Mouse (Mus musculus) kidney, adult 18-20 months (tissue): ENCODE results near the gene Klhl42.
A peak's percentile ranks its signal among the peaks of the same experiment; 100 is the strongest.

Experiments
- DNase-seq: peaks from one replicate; pipeline ENCODE4 v3.0.0; 2021

The Klhl42 gene

DNA sequence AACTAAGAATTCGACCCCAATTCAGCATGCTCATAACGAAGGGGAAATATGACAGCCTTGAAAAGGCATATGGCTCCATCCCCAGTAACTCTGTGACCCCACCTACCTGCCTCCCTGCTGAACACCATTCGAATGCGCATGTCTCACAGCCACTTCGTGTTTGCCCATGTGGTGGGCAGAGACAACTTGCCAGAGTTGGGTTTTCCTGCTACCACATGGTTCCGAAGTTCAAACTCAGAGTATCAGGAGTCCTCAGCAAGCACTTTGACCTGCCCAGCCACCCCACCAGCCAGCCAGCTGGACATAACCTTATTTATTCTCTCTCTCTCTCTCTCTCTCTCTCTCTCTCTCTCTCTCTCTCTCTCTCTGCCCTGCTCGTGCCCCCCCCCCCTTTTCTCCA lies 3.4 kb upstream of the Klhl42 start:
- DNase-seq = peak; percentile 56

DNA sequence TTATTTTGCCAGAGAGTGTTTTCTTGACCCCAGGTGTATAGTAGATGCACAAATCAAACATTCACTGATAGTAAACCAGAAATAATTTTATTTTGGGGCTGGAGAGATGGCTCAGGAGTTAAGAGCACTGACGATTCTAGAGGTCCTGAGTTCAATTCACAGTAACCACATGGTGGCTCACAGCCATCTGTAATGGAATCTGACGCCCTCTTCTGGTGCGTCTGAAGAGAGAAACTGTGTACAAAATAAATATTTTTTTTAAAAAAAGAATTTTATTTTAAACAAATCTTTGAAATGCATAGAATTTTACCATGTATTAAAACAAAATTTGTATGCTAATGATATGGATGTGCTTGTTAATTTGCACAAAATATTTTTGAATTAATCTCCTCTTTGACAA lies 2.7 kb upstream of the Klhl42 start:
- no peak for DNase-seq

DNA sequence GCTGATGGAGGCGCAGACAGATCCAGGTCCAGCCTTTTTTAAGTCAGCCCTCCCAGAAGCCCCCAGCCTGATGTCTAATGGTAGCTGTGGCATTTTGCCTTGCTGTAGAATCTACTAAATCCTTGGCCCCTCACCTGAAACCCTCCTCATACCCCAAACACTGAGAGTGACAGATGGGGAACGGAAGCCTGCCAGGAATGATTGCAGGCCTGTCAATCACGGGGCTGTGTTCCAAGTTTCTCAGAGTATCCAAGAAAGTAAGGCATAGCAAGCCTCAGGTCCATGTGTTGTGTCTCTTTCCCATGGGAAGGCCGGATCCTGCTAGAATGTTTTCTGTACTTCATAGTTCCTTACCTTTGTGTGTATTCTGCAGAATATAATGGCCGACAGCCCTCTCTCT lies 988 bp upstream of the Klhl42 start:
- DNase-seq = no peak

- peak; percentile 59 for DNase-seq
Observed at GRCm38 (mm10) chr6:147092136-147092535, 957 bp downstream of the Klhl42 start.

DNA sequence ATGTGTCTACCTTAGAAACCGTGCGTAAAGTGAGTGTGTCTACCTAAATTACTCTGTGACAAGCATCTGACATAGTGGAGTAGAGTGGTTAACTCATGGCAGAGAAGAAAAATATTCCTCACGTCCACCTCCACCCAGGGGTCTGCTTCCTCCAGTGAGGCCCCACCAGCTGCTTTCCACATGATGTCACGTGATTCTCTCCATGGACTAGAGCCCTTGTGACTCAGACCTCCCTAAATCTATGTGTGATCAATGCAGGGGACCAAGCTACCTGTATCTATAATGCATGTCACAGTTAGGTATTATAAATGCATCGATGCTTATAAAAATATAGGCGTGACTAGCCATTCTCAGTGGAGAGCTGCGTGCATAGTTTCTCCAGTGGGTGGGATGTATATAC lies 3.6 kb downstream of the Klhl42 start:
- no peak for DNase-seq

DNA sequence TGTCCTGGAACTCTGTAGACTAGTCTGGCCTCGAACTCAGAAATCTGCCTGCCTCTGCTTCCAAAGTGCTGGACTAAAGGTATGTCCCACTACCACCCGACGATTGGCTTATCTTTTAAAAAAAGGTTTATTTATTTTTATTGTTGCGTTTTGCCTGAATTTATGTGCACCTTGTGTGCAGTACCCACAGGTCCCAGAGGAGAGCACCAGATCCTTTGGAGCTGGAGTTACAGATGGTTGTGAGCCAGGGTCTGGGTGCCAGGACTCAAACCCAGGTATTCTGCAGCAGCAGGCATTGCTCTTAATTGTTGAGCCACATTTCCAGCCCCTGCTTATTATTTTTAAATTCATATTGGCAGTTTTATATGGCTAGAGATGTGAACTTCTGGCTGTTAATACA lies 4.9 kb downstream of the Klhl42 start:
- no peak for DNase-seq

DNA sequence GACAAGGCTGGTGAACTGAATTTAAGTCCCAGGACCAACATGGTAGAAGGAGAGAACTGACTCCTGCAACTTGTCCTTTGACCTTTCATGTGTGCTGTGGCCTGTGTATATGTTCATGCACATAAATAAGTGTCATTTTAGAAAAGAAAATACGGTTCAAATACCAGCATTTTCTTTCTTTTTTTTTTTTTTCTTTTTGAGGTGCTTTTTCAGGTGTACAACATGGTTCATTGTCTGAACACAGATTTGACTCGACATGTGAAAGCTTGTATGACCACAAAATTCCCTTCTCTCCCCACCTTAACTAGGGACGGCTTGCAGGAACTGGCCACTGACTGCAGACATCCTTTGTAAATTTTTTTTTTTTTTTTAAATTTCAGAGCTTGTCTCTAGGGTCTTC lies 5.8 kb downstream of the Klhl42 start:
- no peak for DNase-seq

DNA sequence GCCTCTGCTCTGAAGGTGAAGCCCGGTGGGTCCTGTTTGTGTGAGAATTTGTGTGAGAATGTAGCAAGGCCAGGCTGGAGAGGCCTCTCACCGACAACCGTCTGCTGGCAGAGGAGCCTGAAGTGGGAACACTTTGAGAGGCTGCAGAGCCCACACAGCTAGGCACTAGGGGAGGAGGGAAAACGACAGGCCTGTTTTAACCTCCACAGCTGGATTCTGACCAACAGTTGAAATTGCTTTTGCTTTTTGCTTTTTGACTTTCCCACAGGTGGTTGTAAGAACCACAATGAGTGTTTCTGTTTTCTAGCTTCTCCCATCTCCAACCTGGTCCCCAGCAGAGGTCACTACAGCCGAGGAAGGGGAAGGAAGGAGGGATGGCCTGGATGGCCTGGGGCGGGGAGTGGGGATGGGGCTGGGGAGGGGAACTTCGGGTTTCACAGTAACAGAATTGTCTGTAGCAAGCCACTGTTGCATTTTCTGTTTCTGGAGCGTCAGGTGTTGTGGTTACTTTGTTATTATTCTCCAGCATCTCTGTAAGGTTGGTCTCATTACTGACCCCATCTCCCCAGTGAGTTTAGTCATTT lies 6.3 kb downstream of the Klhl42 start:
- DNase-seq = no peak

DNA sequence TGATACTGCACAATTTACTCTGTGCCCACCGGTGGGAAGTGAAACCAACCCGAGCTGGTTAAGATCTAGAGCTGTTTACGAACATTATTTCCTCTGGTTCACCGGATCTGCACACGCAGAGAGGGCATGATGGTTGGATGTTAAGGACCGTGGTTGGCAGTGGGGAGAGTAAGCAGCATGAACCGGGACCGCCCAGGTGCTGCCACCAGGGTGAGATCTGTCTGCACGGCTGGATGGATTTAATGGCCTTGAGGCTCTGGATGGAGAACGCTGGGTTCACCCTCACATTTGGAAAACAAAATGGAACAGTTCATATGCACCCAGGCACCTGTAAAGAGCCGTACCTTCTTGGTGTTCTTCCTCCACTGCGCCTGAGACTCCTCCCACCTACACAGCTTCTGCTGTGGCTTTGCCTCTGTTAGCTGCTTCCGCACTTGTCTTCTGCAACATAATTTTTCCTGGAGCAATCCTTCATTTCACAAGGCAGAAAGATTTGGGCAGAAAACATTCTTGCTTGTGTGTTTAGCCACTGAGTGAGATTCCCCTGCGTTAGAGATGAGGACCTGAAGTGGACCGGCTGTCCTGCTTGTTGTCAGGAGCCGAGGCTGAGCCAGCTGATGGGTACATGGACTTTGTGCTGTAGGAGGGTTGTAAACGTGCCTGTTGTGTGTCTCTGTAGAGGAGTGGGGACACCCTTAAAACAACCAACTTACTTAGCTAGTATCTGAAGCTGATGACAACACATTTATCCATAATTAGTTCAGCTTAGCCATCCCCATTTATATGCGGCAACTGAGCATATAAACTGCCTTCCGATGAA lies 8.5 kb downstream of the Klhl42 start:
- DNase-seq = peak; percentile 34

DNA sequence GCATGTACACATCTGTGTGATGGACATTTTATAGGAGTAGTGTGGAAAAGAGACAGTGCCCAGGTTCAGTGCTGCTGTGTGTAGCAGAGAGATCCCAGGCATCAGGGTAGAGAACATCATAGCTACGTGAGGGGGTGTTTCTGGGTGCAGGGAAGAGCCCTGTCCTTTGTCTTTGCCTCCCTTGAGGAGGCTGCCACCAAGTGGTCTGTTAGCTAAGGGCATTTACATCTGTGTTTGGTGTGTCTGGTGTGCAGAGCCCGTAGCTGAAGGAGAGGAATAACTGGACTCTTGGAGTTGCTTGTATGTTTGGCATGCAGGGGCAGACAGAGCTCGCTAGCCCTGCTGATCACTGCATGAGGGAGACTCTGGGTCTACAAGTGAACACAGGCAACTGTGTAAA lies 11.1 kb downstream of the Klhl42 start:
- DNase-seq = no peak

GRCm38 (mm10) chr6:147105529-147105928 lies 14.3 kb downstream of the Klhl42 start:
- DNase-seq = no peak

DNA sequence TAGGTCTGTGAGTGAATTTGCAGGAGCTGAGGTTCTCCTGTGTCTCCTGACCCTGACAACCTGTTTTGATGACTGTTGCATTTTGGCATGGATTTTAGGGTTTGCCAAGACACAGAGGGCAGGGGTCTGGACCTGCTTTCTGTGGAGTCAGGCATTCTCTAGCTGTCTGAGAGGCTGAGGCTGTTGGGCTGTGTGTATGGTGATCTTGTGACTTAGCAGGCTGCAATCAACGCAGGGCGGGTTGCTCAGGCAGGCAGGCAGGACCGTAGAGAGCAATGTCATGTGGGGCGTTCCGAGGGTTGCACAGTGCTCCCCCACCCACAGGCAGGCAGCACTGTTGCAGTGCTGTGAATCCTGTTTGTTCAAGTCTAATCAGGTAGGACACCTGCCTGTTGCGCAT lies 15.5 kb downstream of the Klhl42 start:
- no peak for DNase-seq

DNA sequence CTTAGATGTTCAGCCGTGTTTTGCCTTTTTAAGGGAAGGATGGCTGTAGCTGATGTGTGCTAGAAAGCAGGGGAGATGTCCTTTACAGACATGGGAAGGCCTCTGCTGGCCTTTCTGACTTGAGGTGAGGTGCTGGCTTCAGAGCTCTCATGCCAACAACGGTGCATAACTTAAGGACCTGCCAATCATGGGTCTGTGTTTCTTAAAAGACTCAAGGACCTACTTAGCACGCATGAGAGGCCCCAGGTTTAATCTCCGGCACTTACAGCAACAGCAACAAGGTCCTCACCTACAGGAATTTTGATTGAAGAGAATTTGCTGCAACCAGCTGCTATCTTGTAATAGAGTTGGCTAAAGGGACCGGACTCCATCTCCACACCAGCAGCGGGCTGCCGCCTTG lies 18.1 kb downstream of the Klhl42 start:
- no peak for DNase-seq

- DNase-seq = peak; percentile 88
Observed at GRCm38 (mm10) chr6:147116579-147116978, 25.4 kb downstream of the Klhl42 start.

- DNase-seq = no peak
Observed at GRCm38 (mm10) chr6:147117764-147118163, 26.6 kb downstream of the Klhl42 start.

DNA sequence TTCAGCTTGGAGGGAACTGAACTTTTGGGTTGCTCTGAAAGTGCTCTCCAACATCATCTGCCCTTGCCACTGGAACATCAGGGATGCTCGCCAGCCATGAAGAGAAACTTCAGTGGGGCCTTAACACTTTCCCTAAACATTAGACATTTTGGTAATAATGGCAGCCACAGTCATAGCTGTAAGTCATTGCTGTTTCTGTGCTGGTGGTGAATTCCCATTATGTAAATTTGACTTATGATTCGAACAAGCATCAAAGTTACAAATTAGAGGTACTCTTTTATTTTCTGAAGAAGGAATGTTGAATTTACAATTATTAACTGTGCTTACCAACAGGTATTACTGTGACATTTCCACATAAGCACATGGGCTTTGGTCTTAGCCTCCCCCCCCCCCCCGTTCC lies 27.0 kb downstream of the Klhl42 start:
- DNase-seq = no peak

GRCm38 (mm10) chr6:147121320-147121719 lies 30.1 kb downstream of the Klhl42 start:
- no peak for DNase-seq

DNA sequence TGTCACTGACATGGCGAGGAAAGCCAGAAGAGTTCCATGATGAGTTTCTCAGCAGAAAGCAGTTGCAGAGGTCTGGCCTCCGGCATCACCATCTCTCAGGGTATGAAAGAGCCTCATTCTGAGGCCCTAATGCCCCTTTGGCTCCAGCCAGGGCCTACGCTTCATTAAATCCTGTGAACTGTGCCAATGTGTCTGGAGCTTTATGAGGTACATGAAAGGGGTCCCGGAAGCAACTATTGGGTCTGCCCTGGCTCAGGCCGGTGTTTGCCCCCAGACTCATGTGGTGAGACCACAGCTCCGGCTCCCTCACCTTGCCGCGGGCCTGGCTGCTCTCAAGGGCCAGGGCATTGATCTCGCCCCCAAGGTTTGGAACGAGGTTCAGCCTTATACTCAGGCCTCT lies 36.1 kb downstream of the Klhl42 start:
- no peak for DNase-seq

GRCm38 (mm10) chr6:147138260-147138659 lies 47.1 kb downstream of the Klhl42 start:
- no peak for DNase-seq

- no peak for DNase-seq
Observed at GRCm38 (mm10) chr6:147140600-147141154, 49.5 kb downstream of the Klhl42 start.

GRCm38 (mm10) chr6:147144664-147145063 lies 53.5 kb downstream of the Klhl42 start:
- no peak for DNase-seq

GRCm38 (mm10) chr6:147145277-147145676 lies 54.1 kb downstream of the Klhl42 start:
- no peak for DNase-seq

DNA sequence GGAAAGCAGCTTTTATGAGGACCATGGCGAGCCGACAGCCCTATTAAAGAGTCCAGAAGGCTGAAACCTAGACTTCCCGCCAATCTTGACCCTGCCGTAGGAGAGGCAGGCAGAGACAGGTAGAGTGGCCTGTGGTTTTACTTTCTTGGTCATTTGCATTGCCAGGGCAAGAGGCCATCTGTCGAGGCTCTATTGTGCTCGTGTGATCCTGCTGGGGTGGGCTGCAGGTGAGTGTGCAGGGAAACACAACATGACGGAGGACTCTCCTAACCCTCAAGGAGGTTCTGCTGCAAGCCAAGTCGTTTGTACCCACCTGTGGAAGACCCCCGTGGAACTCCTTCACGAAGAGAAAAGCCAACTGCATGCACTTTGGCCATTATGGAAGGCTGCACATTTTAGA lies 54.6 kb downstream of the Klhl42 start:
- DNase-seq = no peak

DNA sequence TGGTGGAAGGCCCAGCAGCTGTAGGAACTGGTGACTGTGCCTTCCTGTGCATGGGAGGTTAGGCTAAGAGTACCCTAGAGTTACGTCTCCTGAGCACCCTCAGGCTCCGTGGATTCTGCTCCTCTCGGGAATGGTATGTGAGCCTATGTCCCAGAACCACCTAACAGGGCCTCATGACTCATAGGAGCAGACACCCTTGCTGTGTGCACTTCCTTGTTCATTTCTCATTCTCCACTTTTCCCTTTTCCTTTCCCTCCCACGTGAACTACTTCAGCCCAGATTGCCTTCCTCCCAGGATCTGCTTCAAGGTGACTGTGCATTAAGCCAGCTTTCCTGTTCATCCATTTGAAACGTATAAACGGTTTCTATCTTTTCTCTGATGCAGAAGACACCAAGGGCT lies 59.9 kb downstream of the Klhl42 start:
- no peak for DNase-seq

GRCm38 (mm10) chr6:147151839-147152238 lies 60.7 kb downstream of the Klhl42 start:
- no peak for DNase-seq
